Mouse (Mus musculus): ENCODE data around the gene Pou2f1. TPM values are rescaled to one million over a fixed set of nuclear protein-coding genes. Genes with fewer than 3 reads are reported as not detected.

Gene Pou2f1
- total RNA-seq, 2 experiments from 2014 or later = 20.3 to 31.4 TPM

DNA sequence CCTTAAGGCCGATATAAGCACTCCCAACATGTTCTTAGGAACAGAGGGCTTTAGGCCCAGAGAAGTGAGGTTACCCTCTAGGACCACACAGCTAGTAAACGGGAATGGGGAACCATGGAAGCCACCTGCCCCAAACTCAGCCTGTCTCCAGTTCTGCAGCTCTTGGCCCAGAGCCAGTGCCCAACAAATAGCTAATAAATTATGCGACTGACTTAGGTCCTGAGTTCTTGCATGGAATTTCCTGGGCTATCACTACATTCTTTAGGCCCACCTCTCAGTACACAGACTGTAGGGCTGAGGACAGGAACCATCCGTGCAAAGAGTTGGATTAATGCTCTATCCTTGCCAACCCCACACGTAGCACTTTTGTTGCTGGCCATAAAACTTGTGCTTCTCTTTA is 150.3 kb downstream of the Pou2f1 start:
- ATAC-seq (replicated peaks; ENCODE audit: poor library complexity, severe bottlenecking) = no peak

DNA sequence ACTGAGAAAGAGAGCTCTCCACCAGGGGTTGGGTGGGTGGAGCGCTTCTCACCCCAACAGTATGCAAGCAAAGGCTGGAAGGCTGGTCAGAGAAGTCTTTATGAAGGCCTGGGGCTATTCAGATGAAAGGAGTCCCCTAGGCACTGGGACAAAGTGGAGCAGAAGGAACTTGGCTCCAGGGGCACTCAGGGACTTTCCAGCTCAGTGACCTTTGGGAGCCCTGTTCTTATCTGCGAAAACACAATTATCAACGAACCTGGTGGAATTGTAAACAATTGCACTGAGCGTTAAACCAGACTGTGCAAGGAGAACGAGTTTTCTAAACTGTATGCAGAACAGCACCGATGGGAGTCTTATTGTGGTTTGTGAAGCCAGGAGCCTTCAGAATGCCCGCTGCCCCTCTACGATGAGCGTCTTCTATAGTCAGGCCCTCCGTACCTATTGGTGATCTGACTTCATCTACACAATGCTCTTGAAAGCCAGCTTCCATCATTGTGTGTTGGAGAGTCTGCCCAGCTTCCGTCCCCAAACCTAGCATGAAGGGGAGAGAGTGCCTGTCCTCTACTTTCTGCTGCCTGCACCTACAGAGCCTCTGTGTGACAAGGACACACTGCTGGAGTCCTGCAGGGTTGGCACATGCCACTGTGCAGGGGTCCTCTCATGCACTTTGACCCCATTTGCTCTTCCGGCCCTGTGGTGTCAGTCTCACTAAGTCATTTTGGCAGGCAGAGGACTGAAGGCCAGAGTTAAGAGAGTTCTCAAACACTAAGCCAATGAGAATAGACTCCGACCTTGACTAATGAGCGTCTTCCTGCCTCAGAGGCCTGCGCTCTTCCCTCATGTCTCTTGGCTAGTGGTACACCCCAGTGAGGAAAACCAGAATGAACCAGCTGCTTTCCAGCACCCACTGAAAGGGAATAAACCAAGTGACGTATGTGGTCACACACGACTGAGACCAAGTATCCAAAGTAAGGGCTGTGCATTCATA is 152.7 kb downstream of the Pou2f1 start:
- ATAC-seq (replicated peaks; ENCODE audit: poor library complexity, severe bottlenecking) = no peak

DNA sequence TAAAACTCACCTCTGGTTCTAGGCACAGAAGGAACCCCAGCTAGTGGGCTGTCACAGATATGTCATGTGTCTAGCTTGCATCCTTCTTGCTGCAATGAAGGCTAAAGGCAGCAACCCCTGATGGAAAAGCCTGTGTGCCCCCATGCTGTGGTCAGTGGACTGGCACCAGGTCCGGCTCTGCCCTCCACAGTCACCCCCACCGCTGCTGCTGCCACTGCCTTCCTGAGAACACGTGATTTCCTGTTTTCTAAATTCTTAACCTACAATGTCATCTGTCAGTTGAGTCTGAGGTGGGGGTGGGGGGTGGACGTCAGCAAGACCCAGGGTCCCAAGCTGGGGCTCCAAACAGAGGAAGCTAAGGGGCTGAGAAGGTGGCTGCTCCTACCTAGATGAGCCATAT is 153.6 kb downstream of the Pou2f1 start:
- ATAC-seq (replicated peaks; ENCODE audit: poor library complexity, severe bottlenecking) = peak; percentile 29

DNA sequence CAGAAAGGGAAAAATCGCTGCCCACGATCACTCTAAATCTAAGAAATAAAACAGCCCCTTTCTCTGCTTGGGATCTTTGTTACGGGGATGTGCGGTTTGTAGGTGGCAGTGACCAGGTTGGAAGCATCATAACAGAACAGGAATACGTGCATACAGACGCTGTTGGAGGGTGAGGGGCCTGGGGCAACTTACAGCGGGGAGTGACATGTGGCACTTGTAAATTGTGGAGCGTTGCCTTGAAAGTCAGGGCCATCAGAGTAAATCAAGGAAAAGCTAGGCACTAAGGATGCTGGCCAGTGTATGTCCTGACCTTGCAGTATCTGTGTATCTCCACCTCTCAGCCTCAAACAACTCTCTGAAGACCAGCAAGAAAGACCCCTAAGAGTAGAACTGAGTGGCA is 154.1 kb downstream of the Pou2f1 start:
- no peak for ATAC-seq (replicated peaks; ENCODE audit: poor library complexity, severe bottlenecking)

DNA sequence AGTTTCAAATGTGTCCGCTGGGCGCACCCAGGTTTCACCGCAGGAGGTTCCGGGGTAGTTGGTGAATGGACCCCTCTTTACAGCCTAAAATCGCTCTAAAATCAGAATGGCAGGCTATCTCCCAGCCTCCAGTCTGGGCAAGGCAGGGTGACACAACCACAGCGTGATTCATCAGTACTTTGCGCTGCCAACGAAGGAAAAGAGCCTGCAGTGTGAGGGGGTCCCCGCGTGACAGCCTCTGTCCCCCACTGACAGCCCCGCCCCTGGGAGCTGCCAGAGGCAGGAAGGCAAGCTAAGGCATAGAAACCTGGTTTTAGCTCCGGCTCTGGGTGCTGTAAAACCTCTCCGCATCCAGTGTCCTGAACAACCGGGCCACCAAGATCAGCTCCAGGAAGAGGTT is 157.1 kb downstream of the Pou2f1 start:
- ATAC-seq (replicated peaks; ENCODE audit: poor library complexity, severe bottlenecking) = peak; percentile 60

DNA sequence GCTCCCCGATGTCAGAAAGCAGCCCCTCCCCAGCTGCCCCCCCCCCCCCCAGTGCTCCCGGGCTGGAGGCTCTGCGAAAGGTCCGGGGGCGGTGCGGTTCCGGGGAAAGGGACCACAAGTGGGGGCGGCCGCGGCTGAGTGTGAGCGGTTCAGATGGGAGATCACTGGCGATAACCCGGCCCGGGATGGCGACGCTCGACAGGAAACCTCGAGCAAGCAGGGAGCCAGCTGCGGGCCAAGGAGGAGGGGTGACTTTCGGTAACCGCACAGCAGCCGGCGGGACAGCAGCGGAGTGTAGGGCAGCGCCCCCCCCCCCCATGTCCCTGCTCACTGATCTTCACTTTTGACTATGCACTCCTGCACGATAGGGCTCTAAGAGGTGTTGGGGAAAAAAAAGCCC is 157.5 kb downstream of the Pou2f1 start:
- ATAC-seq (replicated peaks; ENCODE audit: poor library complexity, severe bottlenecking) = peak; percentile 34

DNA sequence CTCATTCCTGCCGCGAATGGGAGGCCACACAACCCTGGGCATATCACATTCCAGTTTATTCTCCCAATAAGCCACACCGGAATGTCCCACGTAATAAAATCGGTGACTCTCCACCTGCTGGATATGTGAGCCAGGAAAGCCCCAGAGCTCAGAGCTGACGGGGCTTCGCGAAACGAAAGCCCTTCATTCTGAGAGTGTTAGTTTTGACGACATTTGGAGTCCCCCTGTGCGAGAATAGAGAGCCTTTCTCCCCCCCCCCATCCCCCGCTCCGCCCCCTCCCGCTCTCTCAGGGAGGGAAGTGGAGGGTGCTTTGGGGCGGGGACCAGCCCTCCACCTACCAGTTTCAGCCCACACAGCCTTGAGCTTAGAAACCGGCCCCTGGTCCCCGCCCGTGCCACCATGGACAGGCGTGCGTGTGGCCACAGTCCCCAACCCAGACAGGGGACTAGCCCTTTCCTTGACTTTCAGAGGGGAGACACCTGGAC is 158.0 kb downstream of the Pou2f1 start:
- ATAC-seq (replicated peaks; ENCODE audit: poor library complexity, severe bottlenecking) = peak; percentile 31

DNA sequence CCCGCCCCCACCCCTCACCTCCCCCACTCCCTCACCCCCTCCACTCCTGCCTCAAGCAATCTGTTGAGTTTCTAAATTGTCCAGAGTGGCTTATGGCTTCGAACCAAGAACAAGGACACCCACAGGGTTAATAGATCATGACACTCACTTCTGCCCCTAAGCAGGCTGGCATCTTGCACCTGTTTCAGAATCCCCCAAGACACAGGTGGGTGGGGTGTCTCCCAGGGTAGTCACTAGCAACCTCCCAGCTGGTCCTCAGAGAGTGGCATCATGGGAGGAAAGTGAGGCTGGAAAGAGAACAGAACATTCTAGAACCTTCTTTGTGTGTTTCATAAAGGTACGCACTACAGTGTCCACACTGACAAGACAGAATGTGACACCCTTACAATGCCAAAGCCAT is 158.9 kb downstream of the Pou2f1 start:
- no peak for ATAC-seq (replicated peaks; ENCODE audit: poor library complexity, severe bottlenecking)

DNA sequence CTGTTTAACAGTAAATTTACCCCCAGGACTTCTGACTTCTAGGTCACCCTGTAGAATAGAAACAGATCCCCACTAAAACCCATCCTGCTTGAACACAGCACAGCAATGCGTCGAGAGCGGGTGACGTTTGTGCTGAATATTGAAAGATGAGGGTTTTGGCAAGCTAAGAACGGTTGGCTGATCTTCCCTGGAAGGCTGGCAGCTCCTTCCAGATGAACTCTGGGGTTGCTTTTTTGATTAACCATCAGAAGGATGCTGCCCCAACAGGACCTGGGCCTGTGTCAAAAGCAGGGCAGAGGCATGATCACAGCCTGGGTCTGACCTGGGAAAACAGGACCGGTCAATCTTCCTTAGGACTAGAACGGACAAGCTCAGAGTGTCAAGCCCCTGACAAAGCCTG is 160.3 kb downstream of the Pou2f1 start:
- ATAC-seq (replicated peaks; ENCODE audit: poor library complexity, severe bottlenecking) = no peak

DNA sequence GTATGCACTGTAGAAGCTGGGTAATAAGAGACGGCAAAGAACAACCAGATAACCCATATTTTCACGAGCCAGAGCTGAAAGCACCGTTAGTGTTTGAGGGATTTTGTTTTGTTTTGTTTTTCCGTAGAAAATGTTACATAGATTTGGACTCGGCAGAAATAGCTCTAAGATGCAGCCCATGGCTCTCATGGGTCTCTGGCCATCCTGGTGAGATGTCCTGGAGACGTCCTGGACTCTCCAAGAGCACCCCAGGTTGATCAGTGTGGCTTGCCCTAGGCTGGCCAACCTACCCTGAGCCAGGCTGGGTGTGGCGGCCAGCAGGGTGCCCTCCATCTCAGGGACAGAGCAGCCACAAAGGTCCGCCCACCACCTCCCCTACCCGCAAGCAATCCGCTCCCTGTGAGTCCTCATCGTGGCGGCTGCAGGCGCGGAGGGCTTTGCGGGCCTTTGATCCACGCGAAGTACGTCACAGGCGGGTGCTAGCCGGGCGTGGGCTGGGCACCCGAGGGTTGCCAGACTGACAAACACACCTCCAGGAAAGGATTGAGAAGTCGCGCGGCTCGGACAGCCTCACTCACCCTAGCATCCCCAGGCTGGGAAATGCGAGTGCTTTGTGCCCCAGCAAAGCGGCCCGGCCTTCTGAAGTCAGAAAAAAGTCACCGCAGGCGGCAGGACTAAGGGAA is 161.8 kb downstream of the Pou2f1 start:
- peak; percentile 47 for ATAC-seq (replicated peaks; ENCODE audit: poor library complexity, severe bottlenecking)

DNA sequence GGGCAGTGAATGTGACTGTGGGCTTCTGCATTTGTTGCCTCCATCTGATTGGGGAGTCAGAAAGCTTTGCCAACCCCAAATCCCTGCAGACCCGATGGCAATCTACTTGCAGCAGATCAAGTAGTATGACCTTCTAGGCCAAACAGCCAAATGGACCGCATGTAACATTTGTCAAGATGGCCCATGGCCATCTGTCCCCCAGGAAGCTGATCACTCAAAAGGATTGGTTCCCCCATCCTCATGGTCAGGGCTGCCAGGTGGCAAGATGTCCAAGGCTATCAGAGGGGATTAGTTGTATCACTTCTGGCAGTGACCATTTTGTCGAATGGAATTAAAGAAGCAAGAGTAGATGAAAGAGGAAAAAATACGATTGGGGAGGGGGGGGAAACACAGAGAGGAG is 163.3 kb downstream of the Pou2f1 start:
- ATAC-seq (replicated peaks; ENCODE audit: poor library complexity, severe bottlenecking) = no peak

DNA sequence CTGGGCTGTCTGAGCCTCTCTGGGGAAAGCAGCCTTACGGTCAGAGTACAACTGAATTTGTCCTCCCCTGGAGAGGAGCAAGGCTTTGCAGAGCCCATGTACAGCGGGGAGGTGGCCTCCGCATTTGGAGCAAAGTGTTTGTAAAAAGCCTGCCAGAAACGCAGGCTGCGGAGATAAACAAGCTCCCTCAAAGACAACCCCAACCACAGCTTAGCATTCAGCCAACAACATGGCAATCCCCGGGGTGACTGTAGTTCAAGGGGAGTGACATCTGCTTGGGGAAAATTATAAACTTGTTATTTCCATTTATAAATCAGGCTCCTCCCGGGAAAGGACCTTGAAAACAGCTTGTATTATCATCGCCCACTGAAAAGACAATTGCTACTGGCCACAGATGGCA is 164.9 kb downstream of the Pou2f1 start:
- no peak for ATAC-seq (replicated peaks; ENCODE audit: poor library complexity, severe bottlenecking)

DNA sequence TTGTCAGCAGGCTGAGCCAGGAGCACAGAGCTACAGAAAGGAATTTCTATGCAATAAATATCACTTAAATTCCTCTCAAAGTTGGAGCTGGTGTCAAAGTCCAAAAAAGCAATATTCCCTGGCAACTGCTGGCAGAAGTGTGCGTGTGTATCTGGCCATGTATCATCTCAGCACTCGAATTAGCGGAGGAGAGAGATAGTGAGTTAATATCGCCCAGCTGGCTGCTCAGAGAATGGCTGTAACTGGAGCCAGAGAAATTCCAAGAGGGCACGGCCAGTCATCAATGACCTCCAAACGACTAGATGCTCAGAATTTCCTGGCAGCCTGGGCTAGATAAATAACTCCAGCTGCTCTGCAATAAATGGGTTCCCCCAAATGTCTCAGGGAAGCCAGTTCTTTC is 166.0 kb downstream of the Pou2f1 start:
- ATAC-seq (replicated peaks; ENCODE audit: poor library complexity, severe bottlenecking) = no peak

DNA sequence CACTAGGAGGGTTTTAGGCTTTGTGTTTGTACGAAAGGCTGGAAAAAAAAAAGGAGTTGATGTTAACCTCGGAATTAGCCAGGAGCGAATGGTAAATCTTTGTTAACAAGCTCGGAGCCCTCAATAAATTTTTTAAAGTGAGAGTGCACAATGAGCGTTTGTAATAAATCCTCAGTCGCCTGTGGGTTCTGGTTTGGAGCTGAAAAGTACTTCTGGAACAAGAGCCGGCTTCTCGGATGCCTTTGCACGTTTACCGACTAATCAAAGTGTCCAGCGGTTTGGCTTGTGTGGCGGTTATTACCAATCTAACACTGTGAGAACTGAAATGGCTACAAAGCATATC is 167.9 kb downstream of the Pou2f1 start:
- ATAC-seq (replicated peaks; ENCODE audit: poor library complexity, severe bottlenecking) = no peak

DNA sequence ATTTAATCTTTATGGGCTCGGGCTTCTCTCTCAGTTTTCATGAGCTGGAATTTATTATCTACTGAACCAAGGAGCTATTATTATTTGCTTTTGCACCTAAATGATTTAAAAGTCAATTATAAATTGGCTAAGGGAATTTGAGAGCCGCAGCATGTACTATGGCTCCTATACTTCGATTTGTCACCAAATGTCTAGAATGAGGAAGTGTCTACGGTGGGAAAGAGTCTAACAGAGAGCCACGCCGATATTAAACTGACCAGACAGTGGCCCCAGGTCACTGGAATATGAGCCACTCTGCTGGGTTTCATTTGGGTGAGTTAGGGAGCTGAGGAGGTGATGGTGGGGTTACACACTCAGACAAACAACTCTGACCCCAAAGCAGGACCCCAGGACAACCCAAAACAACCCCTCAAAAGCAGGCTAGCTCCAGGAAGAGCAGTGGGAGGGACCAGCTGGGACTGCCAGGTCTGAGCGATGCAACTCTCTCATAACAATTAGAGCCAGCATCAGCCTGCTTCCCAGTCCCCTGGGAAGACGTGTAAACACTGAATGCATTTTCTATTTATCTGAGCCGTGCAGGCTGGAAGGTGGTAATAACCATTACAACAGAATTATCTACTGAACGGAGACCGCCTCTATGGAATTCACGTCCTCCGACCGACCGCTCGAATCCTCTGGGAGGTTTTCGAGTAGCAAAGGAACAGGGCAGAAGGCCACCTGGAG is 168.4 kb downstream of the Pou2f1 start:
- peak; percentile 74 for ATAC-seq (replicated peaks; ENCODE audit: poor library complexity, severe bottlenecking)

DNA sequence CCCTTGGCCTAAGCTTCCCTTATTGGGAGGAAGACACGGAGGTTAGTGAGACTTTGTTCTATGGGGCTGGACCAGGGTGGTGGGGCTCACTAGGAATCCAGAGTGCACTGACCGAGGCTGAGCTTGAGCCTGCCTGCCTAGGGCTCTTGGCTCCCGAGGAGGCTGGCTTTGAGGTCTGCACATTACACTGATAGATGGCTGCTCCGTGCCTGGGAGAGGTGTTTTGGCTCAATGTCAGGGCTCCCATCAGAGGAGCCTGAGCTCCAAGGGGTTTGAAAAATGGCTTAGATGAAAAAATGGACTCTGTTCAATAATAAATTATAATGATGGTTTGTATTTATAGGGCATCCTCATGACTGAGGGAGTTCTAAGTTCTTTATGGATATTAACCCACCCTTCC is 169.2 kb downstream of the Pou2f1 start:
- ATAC-seq (replicated peaks; ENCODE audit: poor library complexity, severe bottlenecking) = no peak

DNA sequence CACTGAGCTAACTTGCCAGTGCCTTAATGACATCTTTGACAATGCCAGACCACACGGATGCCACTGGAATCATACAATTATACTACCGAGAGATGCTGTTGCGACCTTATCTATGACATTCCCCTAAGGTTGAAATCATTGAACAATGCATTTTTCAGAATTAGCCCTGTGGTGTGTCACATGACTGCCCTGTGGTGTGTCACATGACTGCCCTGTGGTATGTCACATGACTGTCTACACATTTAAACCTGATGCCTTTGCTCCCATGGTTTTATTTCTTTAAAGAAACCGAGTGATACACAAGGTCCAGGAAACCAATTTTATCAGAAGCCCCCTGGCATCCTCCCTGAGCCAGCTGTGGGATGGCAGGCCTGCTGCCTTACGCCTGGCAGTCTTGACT is 172.6 kb downstream of the Pou2f1 start:
- no peak for ATAC-seq (replicated peaks; ENCODE audit: poor library complexity, severe bottlenecking)

DNA sequence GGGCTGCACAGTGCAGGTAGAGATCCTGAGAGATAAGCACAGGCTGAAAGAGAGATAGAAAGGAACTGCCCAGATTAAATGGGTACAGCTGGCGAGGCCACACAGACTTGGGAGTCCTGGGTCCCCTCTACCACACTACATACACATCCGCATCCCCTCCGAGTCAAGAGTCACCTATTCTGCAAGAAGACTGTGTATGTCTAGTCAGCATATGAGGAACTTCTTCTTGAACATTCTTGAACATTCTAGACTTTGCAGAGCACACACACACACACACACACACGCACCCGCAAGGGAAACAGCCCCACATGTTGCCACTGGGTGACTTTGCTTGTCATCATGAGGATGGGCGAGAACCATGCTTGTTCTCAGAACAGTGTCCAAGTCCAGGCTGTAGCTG is 173.9 kb downstream of the Pou2f1 start:
- ATAC-seq (replicated peaks; ENCODE audit: poor library complexity, severe bottlenecking) = no peak; the same call in 1 of the 2 replicates

DNA sequence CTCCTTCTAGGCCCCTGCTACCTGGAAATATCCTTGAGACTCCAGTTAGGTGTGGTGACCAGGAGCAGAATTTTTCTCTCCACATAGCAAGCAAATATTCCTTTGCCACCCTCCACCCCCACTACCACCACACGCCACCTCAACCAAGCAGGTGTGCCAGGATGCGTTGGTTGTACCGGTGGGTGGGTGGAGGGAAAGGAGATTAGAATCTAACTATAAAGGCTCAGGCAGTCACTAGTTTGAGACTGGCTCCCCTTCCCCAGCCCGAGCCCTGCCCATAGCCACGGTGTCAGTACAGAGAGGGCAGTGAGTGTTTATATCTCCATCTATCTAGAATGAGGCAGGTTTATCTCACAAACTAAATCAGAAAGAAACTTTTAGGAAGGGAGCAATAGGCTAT is 174.3 kb downstream of the Pou2f1 start:
- no peak for ATAC-seq (replicated peaks; ENCODE audit: poor library complexity, severe bottlenecking)

DNA sequence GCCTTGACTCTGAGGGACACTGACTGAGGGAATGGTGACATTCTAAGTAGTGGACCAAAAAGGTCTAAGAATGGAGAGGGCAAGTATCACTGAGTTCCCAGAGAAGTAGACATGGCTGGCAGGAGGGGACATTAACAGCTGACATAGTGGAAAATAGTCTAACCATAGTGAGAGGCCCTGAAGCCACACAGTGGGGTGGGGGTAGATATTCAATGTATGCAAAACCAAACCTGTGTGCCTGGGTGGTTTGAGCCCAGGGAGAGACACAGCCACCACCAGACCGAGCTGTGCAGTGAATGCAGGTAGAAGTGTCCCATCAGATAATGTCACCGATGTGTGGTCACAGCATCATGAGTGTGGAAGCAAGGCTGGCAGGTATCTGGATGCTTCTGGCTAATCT is 180.4 kb downstream of the Pou2f1 start:
- ATAC-seq (replicated peaks; ENCODE audit: poor library complexity, severe bottlenecking) = no peak

DNA sequence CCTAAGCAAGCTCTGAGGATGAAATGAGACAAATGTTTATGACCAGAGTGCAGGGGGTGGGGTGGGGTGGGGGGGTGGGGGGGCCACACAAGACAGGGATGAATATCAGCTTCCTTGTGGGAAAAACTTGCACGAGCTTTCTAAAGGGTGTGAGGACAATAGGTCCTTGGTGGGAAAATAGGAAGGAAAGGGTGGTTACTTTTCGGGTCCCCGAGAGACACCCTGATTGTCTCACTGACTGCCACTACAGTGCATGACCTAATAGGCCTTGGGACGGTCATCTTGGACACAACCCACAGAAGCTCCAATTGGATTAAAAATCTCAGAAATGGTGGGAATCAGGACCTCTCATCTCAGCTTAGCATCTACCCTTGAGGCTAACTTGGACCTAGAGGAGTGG is 183.3 kb downstream of the Pou2f1 start:
- no peak for ATAC-seq (replicated peaks; ENCODE audit: poor library complexity, severe bottlenecking)
